Mouse (Mus musculus): ENCODE data around the gene Gtpbp1. TPM values are rescaled to one million over a fixed set of nuclear protein-coding genes. Genes with fewer than 3 reads are reported as not detected.
"Not testable (repeated sequence)": the region's sequence is repeated elsewhere in the genome, so short reads cannot be mapped to it uniquely, and the experiment has no call there.

Gene Gtpbp1
- polyA plus RNA-seq, 1 experiment = 15.4 TPM

- not testable (repeated sequence) for H3K4me1 ChIP-seq (ENCODE audit: control insufficient read depth, insufficient read depth, insufficient read length, low read length); H3K27ac ChIP-seq (replicated peaks; ENCODE audit: low read depth, low read length)
- peak overlapping the region; percentile 39 for H3K4me3 ChIP-seq (ENCODE audit: insufficient read depth, low read depth, low read length)
These were observed 18.8 kb upstream of the Gtpbp1 start for GRCm38 (mm10) chr15:79671828-79672348.

- H3K27ac ChIP-seq (replicated peaks; ENCODE audit: low read depth, low read length) = no peak overlapping the region
- peaks cover 7% of the 10 kb centered on the region; the same call in 1 of the 2 replicates for H3K4me1 ChIP-seq (ENCODE audit: control insufficient read depth, insufficient read depth, insufficient read length, low read length)
- H3K4me3 ChIP-seq (ENCODE audit: insufficient read depth, low read depth, low read length) = no peak overlapping the region
These were observed 12.7 kb upstream of the Gtpbp1 start for GRCm38 (mm10) chr15:79677936-79678335.

GRCm38 (mm10) chr15:79681973-79682372 is 8.7 kb upstream of the Gtpbp1 start:
- Histone ChIP-seq H3K27ac (replicated peaks; ENCODE audit: low read depth, low read length) (no peak overlapping the region), H3K4me1 (ENCODE audit: control insufficient read depth, insufficient read depth, insufficient read length, low read length) (peaks cover 35% of the 10 kb centered on the region), H3K4me3 (ENCODE audit: insufficient read depth, low read depth, low read length) (no peak overlapping the region)

DNA sequence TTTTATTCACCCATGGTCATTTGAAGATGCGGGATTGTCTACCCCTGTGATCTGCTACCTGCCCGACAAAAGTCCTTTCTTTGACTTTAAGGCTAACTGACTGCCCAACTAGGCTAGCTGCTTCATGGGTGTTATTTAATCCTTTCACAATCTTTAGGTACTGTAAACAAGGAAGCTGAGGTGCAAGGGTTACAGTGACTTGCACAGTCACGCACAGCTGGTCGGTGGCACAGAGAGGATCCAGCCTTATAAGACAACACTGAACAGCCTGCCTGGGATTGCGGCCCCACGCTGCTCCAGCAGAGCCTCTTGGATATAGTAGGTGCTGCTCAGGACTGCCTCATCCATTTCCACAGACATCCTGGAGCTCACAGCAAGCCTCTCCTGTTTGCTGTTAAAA is 7.5 kb upstream of the Gtpbp1 start:
- Histone ChIP-seq H3K27ac (replicated peaks; ENCODE audit: low read depth, low read length) (no peak overlapping the region; the same call in 1 of the 2 replicates), H3K4me3 (ENCODE audit: insufficient read depth, low read depth, low read length) (no peak overlapping the region), H3K4me1 (ENCODE audit: control insufficient read depth, insufficient read depth, insufficient read length, low read length) (peaks cover 35% of the 10 kb centered on the region)

DNA sequence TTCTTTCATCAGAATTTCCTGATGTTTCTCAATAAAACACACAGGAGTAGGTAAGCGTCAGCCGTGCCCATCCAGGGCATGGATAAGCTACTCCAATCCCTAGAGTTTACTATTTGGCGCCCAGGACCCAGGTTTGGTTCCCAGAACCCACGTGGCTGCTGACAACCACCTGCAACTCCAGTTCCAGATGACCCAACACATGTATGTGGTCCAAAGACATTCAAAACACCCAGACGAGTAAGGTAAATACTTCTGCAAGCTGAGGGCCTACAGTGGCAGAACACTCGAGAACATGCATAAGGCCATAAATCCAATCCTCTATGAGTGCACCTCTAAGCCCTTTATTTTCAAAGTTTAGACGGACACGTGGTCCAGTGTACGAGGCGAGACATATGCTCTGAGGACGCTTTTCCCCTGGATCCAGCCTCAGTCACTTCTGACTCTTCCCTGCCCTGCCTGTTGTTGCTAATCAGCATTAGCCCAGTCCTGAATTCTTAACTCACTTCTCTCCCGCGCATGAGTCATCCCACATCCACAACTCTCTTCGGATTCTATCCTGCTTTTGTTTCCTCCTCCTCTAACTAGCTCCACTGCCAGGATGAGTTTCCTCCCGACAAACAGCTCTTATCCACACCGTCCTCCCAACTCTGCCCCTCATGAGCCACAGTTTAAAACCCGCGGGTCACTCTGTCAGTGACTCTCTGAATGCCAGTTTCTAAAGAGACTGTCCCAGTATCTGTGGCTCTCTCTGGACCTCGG is 6.8 kb upstream of the Gtpbp1 start:
- Histone ChIP-seq H3K27ac (replicated peaks; ENCODE audit: low read depth, low read length) (peak overlapping the region; percentile 2; the same call in 1 of the 2 replicates), H3K4me3 (ENCODE audit: insufficient read depth, low read depth, low read length) (peak overlapping the region; percentile 91), H3K4me1 (ENCODE audit: control insufficient read depth, insufficient read depth, insufficient read length, low read length) (peaks cover 36% of the 10 kb centered on the region)

- Histone ChIP-seq H3K4me1 (ENCODE audit: control insufficient read depth, insufficient read depth, insufficient read length, low read length) (peaks cover 35% of the 10 kb centered on the region), H3K27ac (replicated peaks; ENCODE audit: low read depth, low read length) (peak overlapping the region; percentile 32; the same call in 1 of the 2 replicates), H3K4me3 (ENCODE audit: insufficient read depth, low read depth, low read length) (peak overlapping the region; percentile 91)
These were observed 6.0 kb upstream of the Gtpbp1 start for GRCm38 (mm10) chr15:79684616-79685015.

DNA sequence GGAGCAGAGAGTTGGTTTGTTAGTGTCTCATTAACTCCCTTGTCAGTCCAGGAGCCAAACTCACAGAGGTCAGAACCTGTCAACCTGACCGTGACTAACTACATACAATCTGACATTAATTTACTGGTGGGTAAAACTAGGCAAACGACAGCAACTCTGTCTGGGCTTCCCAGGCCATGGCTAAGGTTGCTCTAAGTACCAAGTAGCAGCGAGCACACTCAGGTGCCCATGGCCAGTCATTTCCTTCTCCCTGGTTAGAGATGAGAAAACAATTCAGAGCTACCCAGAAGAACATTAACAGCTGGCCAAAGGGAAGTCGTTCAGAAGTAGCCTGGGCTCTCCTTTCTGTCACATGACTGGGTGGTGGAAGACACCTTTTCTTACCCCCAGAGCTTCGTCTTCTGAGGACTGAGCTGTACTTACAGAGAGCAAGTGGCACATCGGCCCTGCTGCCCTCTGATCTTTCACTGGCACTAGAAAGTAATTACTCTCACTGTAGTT is 5.5 kb upstream of the Gtpbp1 start:
- Histone ChIP-seq H3K4me1 (ENCODE audit: control insufficient read depth, insufficient read depth, insufficient read length, low read length) (peaks cover 34% of the 10 kb centered on the region), H3K27ac (replicated peaks; ENCODE audit: low read depth, low read length) (peak overlapping the region; percentile 32; the same call in 1 of the 2 replicates), H3K4me3 (ENCODE audit: insufficient read depth, low read depth, low read length) (peak overlapping the region; percentile 91)

- peak overlapping the region; percentile 32 for H3K27ac ChIP-seq (replicated peaks; ENCODE audit: low read depth, low read length)
- H3K4me3 ChIP-seq (ENCODE audit: insufficient read depth, low read depth, low read length) = peak overlapping the region; percentile 91
- peaks cover 34% of the 10 kb centered on the region for H3K4me1 ChIP-seq (ENCODE audit: control insufficient read depth, insufficient read depth, insufficient read length, low read length)
These were observed 4.4 kb upstream of the Gtpbp1 start for GRCm38 (mm10) chr15:79686046-79686869.

GRCm38 (mm10) chr15:79687175-79687574 is 3.5 kb upstream of the Gtpbp1 start:
- Histone ChIP-seq H3K4me1 (ENCODE audit: control insufficient read depth, insufficient read depth, insufficient read length, low read length) (peaks cover 33% of the 10 kb centered on the region), H3K27ac (replicated peaks; ENCODE audit: low read depth, low read length) (peak overlapping the region; percentile 91), H3K4me3 (ENCODE audit: insufficient read depth, low read depth, low read length) (peak overlapping the region; percentile 91)

GRCm38 (mm10) chr15:79687646-79688267 is 2.9 kb upstream of the Gtpbp1 start, which contains the start of gene Josd1:
Gene Josd1, minus strand, starts transcription at chr15:79687919.
- peak within 1 kb of the TSS; percentile 95 for H3K27ac ChIP-seq (replicated peaks; ENCODE audit: low read depth, low read length)
- H3K4me3 ChIP-seq (ENCODE audit: insufficient read depth, low read depth, low read length) = peak within 1 kb of the TSS; percentile 91
- H3K4me1 ChIP-seq (ENCODE audit: control insufficient read depth, insufficient read depth, insufficient read length, low read length) = peaks cover 33% of the 10 kb centered on the region

GRCm38 (mm10) chr15:79688268-79688956 is 2.2 kb upstream of the Gtpbp1 start:
- H3K27ac ChIP-seq (replicated peaks; ENCODE audit: low read depth, low read length) = peak overlapping the region; percentile 95
- peaks cover 29% of the 10 kb centered on the region for H3K4me1 ChIP-seq (ENCODE audit: control insufficient read depth, insufficient read depth, insufficient read length, low read length)
- H3K4me3 ChIP-seq (ENCODE audit: insufficient read depth, low read depth, low read length) = peak overlapping the region; percentile 91

GRCm38 (mm10) chr15:79689662-79690425 is 801 bp upstream of the Gtpbp1 start:
- no peak overlapping the region for H3K27ac ChIP-seq (replicated peaks; ENCODE audit: low read depth, low read length)
- peak overlapping the region; percentile 44 for H3K4me3 ChIP-seq (ENCODE audit: insufficient read depth, low read depth, low read length)
- H3K4me1 ChIP-seq (ENCODE audit: control insufficient read depth, insufficient read depth, insufficient read length, low read length) = peaks cover 22% of the 10 kb centered on the region

GRCm38 (mm10) chr15:79691023-79691508 is 421 bp downstream of the Gtpbp1 start:
- peaks cover 13% of the 10 kb centered on the region for H3K4me1 ChIP-seq (ENCODE audit: control insufficient read depth, insufficient read depth, insufficient read length, low read length)
- H3K4me3 ChIP-seq (ENCODE audit: insufficient read depth, low read depth, low read length) = peak overlapping the region; percentile 73
- H3K27ac ChIP-seq (replicated peaks; ENCODE audit: low read depth, low read length) = no peak overlapping the region

Measured in brown adipose tissue, adult 24 weeks (tissue).